Mouse (Mus musculus): ENCODE data around the gene Mtnr1a.

The Mtnr1a gene

GRCm38 (mm10) chr8:45068759-45069386 lies at the start of gene Mtnr1a:
Gene Mtnr1a, plus strand, starts transcription at chr8:45069137.
- peak; percentile 80 for DNase-seq (ENCODE audit: low read depth, low spot score)

DNA sequence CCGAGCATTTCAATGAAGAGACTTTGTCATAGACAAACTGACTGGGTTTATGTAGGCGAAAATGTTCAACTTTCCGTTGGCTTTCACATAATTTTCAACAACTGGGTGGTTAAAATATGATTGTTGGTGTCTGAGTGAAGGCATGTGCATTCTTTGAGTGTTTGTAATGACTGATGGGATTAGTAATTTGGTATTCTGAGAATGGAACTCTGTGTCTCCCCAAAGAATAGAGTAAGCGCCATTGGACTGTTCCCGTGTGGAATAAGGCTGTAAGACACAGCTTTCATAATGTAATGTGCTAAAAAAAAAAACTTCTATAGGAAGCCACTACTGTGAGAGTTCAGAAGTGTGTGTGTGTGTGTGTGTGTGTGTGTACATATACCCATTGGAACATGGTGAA lies 49.7 kb upstream of the Mtnr1a start:
- no peak for DNase-seq (ENCODE audit: low read depth, low spot score)

DNA sequence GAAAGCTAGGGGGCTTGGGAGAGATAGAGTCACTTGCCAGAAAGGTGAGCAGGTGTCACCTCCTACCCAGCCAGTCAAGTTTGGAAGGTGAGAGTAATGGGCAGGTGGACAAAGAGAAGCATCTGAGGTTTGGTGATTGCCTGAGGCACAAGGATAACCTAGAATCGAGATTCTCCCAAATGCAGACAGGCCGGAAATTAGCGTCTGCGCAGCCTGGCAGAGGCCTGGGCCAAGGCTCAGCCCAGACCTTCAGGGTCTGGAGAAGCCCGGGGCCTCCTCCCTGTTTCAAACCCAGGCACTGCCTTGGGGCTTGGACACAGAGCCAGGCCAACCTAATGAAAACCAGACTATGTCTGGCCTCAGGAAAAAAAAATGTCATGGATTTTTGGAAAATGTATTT lies 47.8 kb upstream of the Mtnr1a start:
- DNase-seq (ENCODE audit: low read depth, low spot score), result no peak

DNA sequence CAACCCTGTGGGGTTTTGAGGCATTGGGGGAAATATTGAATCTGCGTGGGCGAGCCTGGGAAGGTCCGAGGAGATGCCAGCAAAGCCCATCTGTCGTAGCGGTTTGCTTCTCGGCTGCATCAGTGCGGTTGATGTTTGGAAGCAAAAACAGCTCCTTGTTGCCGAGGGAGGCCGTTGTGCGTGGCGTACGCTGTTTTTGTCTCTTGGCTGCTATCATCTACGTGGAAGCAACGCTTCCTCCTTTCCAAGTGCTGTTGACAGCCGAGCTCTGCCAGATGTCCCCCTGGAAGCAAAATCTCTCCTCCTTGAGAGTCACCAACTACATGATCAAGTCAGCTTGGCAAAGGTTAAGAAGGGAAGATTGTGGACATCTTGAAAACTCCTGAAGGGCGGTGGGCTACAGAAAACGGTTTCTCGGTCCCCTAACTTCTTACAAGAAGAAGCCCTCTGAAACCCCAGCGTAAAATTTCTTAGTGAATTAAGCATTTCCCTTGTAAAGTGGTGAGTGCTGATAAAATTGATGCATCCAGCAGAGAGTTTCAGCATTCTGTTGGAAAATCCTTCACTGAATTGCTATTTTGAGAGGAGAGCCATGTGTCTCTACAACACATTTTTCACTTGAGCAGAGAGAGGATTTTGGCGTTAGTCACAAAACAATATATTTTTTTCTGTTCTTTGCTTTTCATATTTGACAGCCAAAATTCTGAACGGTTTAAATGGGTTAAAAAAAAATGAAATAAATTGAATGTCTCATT lies 46.8 kb upstream of the Mtnr1a start:
- no peak for DNase-seq (ENCODE audit: low read depth, low spot score)

DNA sequence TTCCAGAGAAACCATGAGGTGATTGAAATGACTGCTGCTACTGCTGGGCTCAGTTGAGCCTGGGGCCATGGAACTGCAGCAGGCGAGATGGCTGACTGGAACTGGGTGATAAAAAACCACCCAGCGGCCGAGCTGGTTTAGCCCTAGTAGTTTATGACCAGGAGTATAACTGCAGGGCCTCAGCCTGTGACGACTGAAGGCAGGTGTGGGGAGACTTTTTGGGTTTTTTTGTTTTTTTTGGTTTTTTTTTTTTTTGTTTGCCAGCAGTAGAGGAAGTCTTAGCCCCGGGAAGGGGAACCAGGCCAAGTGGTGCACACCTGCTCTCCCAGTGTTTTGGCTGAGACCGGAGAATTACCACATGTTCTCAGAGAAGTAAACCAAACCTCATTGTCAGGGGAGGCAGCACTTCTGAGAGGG lies 40.8 kb upstream of the Mtnr1a start:
- no peak for DNase-seq (ENCODE audit: low read depth, low spot score)

- no peak for DNase-seq (ENCODE audit: low read depth, low spot score)
Observed at GRCm38 (mm10) chr8:45038350-45038749, 30.6 kb upstream of the Mtnr1a start.

GRCm38 (mm10) chr8:45044160-45044559 lies 24.8 kb upstream of the Mtnr1a start:
- peak; percentile 30 for DNase-seq (ENCODE audit: low read depth, low spot score)

- DNase-seq (ENCODE audit: low read depth, low spot score), result no peak
Observed at GRCm38 (mm10) chr8:45050451-45050850, 18.5 kb upstream of the Mtnr1a start.

DNA sequence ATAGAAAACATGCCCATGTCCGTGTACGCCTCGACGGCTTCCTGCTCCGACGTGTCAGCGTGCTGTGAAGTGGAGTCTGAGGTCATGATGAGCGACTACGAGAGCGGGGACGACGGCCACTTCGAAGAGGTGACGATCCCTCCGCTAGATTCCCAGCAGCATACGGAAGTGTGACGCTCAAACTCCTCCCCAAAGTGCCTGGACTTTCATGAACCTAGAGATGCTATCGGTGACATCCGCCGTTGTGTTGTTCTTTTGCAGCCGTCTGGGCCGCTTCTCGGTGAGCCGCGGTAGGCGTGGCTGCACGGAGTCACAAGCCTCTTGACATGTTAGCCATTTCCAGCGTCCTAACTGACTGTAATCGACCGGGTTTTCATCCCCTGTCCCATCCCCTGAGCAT lies 17.7 kb upstream of the Mtnr1a start:
- peak; percentile 63 for DNase-seq (ENCODE audit: low read depth, low spot score)

GRCm38 (mm10) chr8:45052205-45052604 lies 16.7 kb upstream of the Mtnr1a start:
- peak; percentile 71 for DNase-seq (ENCODE audit: low read depth, low spot score)

- no peak for DNase-seq (ENCODE audit: low read depth, low spot score)
Observed at GRCm38 (mm10) chr8:45052618-45053017, 16.3 kb upstream of the Mtnr1a start.

- peak; percentile 64 for DNase-seq (ENCODE audit: low read depth, low spot score)
Observed at GRCm38 (mm10) chr8:45055500-45055899, 13.4 kb upstream of the Mtnr1a start.

- DNase-seq (ENCODE audit: low read depth, low spot score), result peak; percentile 80
Observed at GRCm38 (mm10) chr8:45056810-45057209, 12.1 kb upstream of the Mtnr1a start.

- no peak for DNase-seq (ENCODE audit: low read depth, low spot score)
Observed at GRCm38 (mm10) chr8:45060083-45060482, 8.9 kb upstream of the Mtnr1a start.

GRCm38 (mm10) chr8:45062311-45062710 lies 6.6 kb upstream of the Mtnr1a start:
- DNase-seq (ENCODE audit: low read depth, low spot score), result peak; percentile 52

- DNase-seq (ENCODE audit: low read depth, low spot score), result peak; percentile 95
Observed at GRCm38 (mm10) chr8:45062982-45063924, 5.7 kb upstream of the Mtnr1a start.

- DNase-seq (ENCODE audit: low read depth, low spot score), result peak; percentile 93
Observed at GRCm38 (mm10) chr8:45064197-45064869, 4.6 kb upstream of the Mtnr1a start.

DNA sequence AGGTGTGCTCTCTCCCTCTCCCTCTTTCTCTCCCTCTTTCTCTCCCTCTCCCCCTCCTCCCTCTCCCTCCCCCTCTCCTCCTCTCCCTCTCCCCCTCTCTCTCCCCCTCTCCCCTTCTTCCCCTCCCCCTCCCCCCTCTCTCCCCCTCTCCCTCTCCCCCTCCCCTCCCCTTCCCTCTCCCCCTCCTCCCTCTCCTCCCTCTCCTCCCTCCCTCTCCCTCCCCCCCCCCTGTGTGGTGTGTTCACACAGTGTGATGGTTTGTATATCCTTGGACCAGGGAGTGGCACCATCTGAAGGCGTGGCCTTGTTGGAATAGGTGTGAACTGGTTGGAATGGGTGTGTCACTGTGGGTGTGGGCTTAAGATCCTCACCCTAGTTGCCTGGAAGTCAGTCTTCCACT lies 3.5 kb upstream of the Mtnr1a start:
- DNase-seq (ENCODE audit: low read depth, low spot score), result peak; percentile 55

GRCm38 (mm10) chr8:45070949-45071348 lies 2.0 kb downstream of the Mtnr1a start:
- DNase-seq (ENCODE audit: low read depth, low spot score), result no peak

GRCm38 (mm10) chr8:45080850-45081249 lies 11.9 kb downstream of the Mtnr1a start:
- DNase-seq (ENCODE audit: low read depth, low spot score), result no peak

DNA sequence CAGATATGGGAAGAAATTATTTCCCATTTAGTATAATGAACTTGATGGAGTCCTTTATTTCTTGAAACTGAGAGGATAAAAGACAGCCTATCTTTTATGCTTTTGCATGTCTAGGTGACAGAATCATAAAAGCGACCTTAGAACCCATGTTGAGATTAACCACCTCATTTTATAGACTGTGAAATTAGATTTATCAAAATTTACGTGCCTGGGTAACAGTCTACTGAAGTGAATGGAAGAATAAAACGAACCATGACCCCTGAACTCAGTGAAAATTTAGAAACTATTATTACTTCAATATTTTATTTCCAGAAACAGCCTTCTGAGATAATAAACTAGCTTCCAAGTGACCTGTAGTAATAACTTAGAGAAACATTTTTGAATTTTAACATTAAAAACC lies 24.7 kb downstream of the Mtnr1a start:
- no peak for DNase-seq (ENCODE audit: low read depth, low spot score)

Data from ES-CJ7 (cell line).